Mouse (Mus musculus) adrenal gland, postnatal 10 days (tissue): ENCODE data around the gene Anapc5. TPM values are rescaled to one million over a fixed set of nuclear protein-coding genes. Genes with fewer than 3 reads are reported as not detected.
A peak's percentile ranks its signal among the peaks of the same experiment; 100 is the strongest.

Source experiments
- DNase-seq: peaks from one replicate; pipeline ENCODE4 v3.0.0; 2021; ENCODE audit warnings: mixed read lengths
- total RNA-seq, 2 experiments: library from RNA; stranded (reverse); gene quantifications; 2 replicates each; pipeline ENCODE4 v1.2.3; 2021

Gene Anapc5
- total RNA-seq, 2 experiments from 2014 or later = 178 to 239 TPM

DNA sequence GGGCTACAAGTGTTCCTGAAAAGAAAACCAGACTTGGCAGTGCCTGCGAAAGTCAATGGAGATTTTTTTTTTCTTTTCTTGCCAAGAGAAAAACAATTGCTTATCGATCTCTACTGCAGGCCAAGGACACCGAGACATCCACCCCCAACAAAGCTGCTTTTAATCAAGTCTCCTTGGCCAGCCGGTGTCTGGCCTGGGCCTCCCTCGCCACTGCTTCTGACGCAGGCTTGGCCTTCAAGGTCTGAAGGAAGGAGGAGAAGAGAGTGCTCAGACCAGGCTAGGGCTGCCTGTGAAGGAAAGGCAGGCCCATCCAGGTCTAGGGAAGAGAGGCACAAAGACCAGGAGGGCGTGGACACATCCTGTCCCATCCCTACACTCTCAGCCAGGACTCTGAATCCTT, 50.8 kb downstream of the Anapc5 start:
- peak; percentile 67 for DNase-seq

DNA sequence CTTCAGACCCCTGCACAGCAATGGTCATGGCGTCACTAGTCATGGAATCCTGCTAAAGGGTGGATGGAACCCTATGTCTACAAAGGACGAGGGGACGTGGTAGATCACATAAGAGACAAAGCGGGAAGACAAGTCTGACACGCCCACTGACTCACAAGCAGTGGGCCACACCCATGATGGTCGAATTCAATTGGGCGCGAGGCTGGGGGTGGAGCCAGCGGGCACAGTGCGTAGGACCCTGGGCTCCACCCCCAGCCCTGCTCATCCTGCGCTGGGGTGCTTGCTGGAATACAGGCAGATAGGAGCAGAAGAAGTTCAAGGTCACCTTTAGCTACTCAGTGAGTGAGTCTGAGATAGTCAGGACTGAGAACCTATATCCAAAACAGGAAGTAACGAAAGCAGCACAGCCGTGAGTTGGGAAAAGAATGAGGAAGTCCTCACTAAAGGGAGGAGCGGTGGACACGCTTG, 52.0 kb downstream of the Anapc5 start:
- DNase-seq = no peak

DNA sequence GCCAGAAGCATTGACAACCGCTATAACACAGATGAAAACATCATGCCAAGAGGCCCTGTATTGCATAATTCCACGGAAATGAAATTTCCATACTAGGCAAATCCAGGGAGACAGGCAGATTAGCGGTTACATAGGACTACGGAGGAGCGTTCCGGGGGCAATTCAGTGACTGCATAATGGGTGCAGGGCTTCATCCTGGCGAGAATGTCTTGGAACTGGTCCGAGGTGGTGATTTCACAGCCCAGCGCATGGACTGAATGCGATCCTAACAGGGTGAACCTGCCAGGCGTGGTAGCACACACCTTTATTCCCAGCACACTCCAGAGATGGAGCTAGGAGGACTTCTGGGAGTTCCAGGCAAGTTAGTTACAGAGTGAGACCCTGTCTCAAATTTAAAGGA, 53.9 kb downstream of the Anapc5 start:
- DNase-seq = no peak

DNA sequence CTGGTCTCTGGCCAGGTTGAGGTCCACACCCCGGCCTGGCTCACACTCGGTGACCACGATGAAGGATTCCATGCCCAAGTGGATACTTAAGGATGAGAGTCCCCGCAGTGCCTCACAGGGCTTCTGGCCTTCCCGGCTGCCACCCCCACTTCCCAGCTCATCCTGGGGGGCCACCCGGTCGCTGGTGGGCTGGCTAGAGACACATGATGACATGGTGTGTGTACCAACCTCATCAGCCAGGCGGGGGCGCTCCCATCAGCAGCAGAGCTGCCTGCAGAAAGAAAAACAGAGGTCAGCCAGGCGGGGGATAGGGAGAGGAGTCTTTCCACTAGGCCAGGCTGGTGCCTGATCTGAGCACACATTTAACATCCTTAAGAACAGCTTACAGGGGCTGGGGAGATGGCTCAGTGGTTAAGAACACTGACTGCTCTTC, 57.1 kb downstream of the Anapc5 start:
- peak; percentile 51 for DNase-seq

DNA sequence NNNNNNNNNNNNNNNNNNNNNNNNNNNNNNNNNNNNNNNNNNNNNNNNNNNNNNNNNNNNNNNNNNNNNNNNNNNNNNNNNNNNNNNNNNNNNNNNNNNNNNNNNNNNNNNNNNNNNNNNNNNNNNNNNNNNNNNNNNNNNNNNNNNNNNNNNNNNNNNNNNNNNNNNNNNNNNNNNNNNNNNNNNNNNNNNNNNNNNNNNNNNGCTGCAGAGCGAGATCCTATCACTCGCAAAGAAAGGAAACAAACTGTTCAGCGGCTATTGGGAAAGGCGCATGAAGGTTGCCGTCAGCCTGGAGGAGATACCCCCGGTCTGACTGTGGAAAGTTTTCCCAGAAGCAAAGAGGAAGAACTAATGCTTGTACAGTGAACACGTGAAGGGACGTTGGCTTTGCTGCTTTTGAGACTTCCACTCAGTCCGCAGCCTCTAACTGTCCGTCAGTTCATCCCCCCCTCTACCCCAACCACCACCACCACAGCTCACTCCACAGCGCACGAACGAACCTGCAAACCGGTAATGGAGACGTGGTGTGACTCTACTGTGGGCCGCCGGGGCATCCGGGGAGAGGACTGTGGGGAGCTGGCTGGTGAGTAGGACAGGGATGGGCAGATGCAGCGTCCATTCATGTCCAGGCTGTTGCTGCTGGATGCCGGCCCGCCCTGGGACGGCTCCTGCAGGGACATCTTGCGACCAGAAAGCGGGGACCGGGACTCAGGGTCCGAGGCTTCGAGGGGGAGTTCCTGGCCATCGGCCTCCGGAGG, 57.7 kb downstream of the Anapc5 start:
- no peak for DNase-seq

DNA sequence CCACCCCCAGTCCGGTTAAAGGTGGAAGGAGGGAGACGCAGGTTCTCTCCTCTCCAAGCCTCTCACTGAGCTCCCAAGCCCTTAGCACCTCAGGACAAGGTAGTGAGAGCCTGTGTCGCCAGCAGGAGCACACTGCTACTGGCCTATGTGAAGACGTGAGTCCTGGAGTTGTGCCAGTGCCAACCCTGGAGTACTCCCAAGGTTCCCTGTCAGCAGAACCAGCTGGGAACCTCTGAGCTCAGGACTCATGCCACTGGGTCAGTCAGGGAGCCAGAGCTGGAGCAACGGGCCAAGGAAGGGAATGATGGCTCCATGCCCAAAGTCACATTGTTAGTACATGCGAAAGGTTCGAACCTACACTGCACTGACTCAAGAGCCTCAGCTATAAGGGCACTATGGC, 64.5 kb downstream of the Anapc5 start:
- peak; percentile 89 for DNase-seq

DNA sequence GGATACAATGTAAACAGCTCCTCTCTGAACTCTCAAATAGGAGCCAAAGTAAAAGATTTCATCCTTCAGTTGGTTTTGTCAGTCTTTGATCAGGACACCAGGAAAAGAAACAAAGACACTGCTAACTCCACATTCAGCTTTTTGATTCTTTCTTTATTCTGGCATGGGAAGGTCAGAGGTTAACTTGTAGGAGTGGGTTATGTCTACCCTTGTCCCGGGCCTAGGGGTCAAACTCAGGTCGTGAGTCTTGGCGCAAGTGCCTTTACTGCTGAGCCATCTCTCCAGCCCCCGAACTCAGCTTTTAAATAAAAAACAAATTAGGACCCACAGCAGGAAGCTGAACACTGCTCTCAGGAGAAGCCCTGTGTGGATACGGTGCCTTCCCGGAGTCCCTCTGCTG, 65.0 kb downstream of the Anapc5 start:
- DNase-seq = no peak

DNA sequence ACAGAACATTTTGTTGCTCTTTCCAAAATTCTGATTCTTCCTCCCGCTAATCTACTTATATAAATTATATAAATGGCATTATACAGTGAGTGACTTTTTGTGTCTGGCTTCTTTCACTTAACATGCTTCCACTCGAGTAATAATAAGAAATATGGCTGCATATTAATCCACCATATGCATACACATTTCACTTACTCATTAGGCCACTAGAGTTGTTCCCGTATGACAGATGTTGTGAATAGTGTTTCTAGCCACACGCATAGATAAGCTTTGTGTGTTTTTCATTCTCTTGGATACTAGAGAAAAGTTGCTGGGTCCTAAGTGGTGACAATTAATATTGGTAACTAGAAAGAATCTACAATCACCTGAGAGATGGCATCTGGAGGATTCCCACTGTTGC, 65.5 kb downstream of the Anapc5 start:
- DNase-seq = no peak

DNA sequence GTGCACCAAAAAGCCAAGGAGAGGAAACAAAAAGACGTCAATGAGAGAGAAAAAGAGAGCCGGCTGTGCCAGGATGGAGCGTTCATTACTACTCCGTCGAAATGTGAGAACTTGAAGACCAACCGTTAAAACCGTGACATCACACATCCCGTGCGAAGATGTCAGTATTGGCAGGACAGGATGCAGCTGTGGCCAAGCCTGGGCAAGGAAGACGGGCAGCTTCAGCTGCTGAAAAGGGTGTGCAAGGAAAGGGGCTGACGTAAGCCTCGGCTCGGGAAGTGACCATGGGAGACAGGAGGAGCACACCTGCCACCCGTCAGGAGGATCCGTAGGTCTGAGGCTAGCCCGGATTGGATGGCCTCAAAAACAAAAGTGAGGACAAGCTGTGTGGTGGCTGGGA, 66.7 kb downstream of the Anapc5 start:
- DNase-seq = no peak

DNA sequence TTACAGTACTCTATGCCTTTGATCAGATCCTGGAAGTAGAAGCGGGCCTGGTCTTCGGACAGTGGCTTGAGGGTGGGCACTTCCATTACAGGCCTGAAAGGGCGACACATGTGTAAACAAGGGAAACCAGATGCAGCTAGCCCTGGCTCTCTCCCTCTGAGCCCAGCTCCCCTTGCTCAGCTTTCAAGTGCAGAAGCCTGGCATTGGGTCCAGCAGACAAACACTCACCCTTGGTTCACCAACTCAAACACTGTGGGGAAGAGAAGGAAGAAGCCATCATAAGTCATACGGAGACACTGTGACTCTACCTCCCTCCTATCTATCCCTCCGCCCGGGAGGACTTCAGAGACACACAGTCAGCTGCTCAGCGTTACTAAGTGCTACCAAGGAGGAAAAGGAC, 73.2 kb downstream of the Anapc5 start:
- peak; percentile 34 for DNase-seq

DNA sequence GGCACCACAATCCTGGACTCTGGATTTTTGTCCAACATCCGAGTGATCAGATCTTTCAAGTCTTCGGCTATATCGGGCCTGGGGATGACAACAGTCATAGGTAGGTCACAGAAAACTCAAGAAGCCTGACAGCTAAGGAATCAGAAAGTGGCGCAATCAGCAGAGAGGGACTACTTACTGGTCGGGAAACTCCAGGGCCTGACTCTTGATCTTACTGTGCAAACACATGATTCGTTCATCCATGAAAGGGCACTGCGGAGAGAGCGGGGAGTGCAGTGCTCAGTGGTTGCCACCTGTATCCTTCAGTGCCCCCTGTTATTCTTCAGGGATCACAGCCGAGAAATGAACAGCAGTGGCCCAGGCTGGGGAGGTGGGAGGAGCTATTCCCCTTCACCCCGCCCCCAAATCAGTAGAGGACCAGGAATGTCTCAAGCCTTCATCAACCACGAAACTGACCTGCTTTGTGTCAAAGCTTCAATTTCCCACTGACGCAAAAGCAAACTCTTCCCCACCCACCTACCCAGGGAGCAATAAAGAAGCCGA, 77.2 kb downstream of the Anapc5 start:
- DNase-seq = no peak

Other genes starting within 250 kb of the Anapc5 start
- gene Ift81, start 206.8 kb downstream of the Anapc5 start, total RNA-seq = 10 to 100 TPM; 19.0 to 20.4 TPM
- gene P2rx7, start 177.4 kb downstream of the Anapc5 start, total RNA-seq = 1 to 10 TPM; 3.2 to 5.1 TPM
- 10 to 100 TPM; 29.5 to 32.4 TPM for gene P2rx4, start 113.8 kb downstream of the Anapc5 start, total RNA-seq
- gene Camkk2, start 41.9 kb downstream of the Anapc5 start, total RNA-seq = 10 to 100 TPM; 21.2 to 25.7 TPM
- 10 to 100 TPM; 20.0 to 20.2 TPM for gene Rnf34, start 28.7 kb upstream of the Anapc5 start, total RNA-seq
- gene Kdm2b, start 168.5 kb upstream of the Anapc5 start, total RNA-seq = 10 to 100 TPM; 22.8 to 27.6 TPM
- 10 to 100 TPM; 13.2 to 14.6 TPM for gene Orai1, start 193.7 kb upstream of the Anapc5 start, total RNA-seq
- not detected for gene Morn3, start 225.7 kb upstream of the Anapc5 start, total RNA-seq
- gene Tmem120b, start 247.1 kb upstream of the Anapc5 start, total RNA-seq = 10 to 100 TPM; 18.5 to 22.8 TPM